Mouse (Mus musculus): ENCODE results near the gene Agpat4.

Gene Agpat4

GRCm38 (mm10) chr17:12094827-12095590 is 23.5 kb upstream of the Agpat4 start:
- Histone ChIP-seq H3K4me1 (replicated peaks; ENCODE audit: low read depth, low read length) (no peaks in the 10 kb centered on the region), H3K27me3 (ENCODE audit: insufficient read depth, low read length) (no peaks in the 10 kb centered on the region), H3K36me3 (ENCODE audit: insufficient read depth, low read length) (no peaks in the 10 kb centered on the region), H3K4me3 (replicated peaks; ENCODE audit: low read length) (no peak overlapping the region), H3K9me3 (ENCODE audit: low read length) (peaks cover 57% of the 10 kb centered on the region)
- TF ChIP-seq CTCF (conservative IDR thresholded peaks at IDR 0.05; ENCODE audit: low read length) (no peak), NANOG (IDR thresholded peaks at IDR 0.05; ENCODE audit: borderline replicate concordance, low read length) (no peak), POU5F1 (IDR thresholded peaks at IDR 0.05; ENCODE audit: borderline replicate concordance, low read length) (no peak)

DNA sequence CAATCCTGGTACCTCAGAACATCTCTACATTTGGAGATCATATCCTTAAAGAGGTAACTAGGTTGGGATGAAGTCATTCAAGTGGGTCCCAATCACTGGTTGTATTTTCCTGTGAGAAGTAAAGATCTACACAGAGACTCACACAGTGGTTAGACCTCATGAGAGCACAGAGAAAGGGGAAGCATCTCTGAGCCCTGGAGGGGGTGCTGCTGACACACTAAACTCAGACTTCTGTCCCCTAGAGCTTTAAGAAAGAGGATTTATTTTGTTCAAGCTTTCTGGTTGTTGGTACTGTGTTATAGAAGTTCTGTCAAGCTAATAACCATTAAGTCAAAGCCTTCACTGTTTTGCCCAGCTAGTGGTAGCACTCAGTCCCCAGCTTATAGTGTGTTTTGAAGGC is 19.1 kb upstream of the Agpat4 start:
- H3K4me1 ChIP-seq (replicated peaks; ENCODE audit: low read depth, low read length): peaks cover 15% of the 10 kb centered on the region
- H3K9me3 ChIP-seq (ENCODE audit: low read length): peaks cover 33% of the 10 kb centered on the region
- TF ChIP-seq CTCF (conservative IDR thresholded peaks at IDR 0.05; ENCODE audit: low read length) (no peak), NANOG (IDR thresholded peaks at IDR 0.05; ENCODE audit: borderline replicate concordance, low read length) (no peak), POU5F1 (IDR thresholded peaks at IDR 0.05; ENCODE audit: borderline replicate concordance, low read length) (no peak)
- no peak overlapping the region for H3K4me3 ChIP-seq (replicated peaks; ENCODE audit: low read length)
- H3K36me3 ChIP-seq (ENCODE audit: insufficient read depth, low read length): no peaks in the 10 kb centered on the region
- no peaks in the 10 kb centered on the region for H3K27me3 ChIP-seq (ENCODE audit: insufficient read depth, low read length)

GRCm38 (mm10) chr17:12102326-12102725 is 16.2 kb upstream of the Agpat4 start:
- H3K4me1 ChIP-seq (replicated peaks; ENCODE audit: low read depth, low read length): peaks cover 44% of the 10 kb centered on the region
- TF ChIP-seq POU5F1 (IDR thresholded peaks at IDR 0.05; ENCODE audit: borderline replicate concordance, low read length): no peak
- no peak for TF ChIP-seq CTCF (conservative IDR thresholded peaks at IDR 0.05; ENCODE audit: low read length)
- H3K9me3 ChIP-seq (ENCODE audit: low read length): peaks cover 27% of the 10 kb centered on the region
- H3K4me3 ChIP-seq (replicated peaks; ENCODE audit: low read length): no peak overlapping the region
- H3K27me3 ChIP-seq (ENCODE audit: insufficient read depth, low read length): no peaks in the 10 kb centered on the region
- no peaks in the 10 kb centered on the region for H3K36me3 ChIP-seq (ENCODE audit: insufficient read depth, low read length)

DNA sequence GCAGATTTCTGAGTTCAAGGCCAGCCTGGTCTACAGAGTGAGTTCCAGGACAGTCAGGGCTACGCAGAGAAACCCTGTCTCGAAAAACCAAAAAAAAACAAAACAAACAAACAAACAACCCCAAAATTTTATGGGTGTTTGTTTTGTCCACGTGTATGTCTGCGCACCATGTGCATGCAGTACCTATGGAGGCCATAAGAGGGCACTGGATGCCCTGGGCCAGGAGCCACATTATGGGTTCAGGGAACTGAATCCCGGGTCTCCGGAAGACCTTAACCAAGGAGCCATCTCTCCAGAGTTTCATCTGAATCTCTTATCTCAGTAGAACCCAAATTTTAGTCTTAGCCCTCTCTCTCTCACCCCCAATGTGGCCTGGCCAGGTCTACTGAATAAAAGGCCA is 14.7 kb upstream of the Agpat4 start:
- H3K4me3 ChIP-seq (replicated peaks; ENCODE audit: low read length): no peak overlapping the region
- H3K27me3 ChIP-seq (ENCODE audit: insufficient read depth, low read length): no peaks in the 10 kb centered on the region
- peaks cover 53% of the 10 kb centered on the region for H3K4me1 ChIP-seq (replicated peaks; ENCODE audit: low read depth, low read length)
- H3K9me3 ChIP-seq (ENCODE audit: low read length): peaks cover 27% of the 10 kb centered on the region
- no peaks in the 10 kb centered on the region for H3K36me3 ChIP-seq (ENCODE audit: insufficient read depth, low read length)
- TF ChIP-seq NANOG (IDR thresholded peaks at IDR 0.05; ENCODE audit: borderline replicate concordance, low read length) (no peak), CTCF (conservative IDR thresholded peaks at IDR 0.05; ENCODE audit: low read length) (peak; percentile 92), POU5F1 (IDR thresholded peaks at IDR 0.05; ENCODE audit: borderline replicate concordance, low read length) (no peak)

DNA sequence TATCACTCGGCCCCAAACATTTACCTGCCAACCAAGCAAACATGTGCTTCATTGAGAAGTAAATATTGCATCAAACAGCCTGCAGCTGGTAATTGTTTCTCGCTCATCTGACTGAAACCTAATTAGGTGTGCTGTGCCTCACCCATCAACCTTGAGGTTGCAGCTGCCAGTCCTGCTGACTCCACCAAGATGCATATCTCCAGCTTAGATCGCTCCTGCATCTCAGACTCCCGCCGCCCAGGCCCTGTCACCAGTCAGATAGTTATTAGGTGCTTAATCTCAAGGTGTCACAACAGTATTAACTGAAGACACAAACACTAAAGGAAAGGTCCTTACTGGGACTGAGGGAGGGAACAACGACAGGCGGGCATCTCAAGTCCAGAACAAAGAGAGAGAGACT is 14.3 kb upstream of the Agpat4 start:
- Histone ChIP-seq H3K9me3 (ENCODE audit: low read length) (peaks cover 26% of the 10 kb centered on the region), H3K27me3 (ENCODE audit: insufficient read depth, low read length) (no peaks in the 10 kb centered on the region), H3K36me3 (ENCODE audit: insufficient read depth, low read length) (no peaks in the 10 kb centered on the region), H3K4me3 (replicated peaks; ENCODE audit: low read length) (no peak overlapping the region), H3K4me1 (replicated peaks; ENCODE audit: low read depth, low read length) (peaks cover 58% of the 10 kb centered on the region)
- TF ChIP-seq CTCF (conservative IDR thresholded peaks at IDR 0.05; ENCODE audit: low read length) (no peak), NANOG (IDR thresholded peaks at IDR 0.05; ENCODE audit: borderline replicate concordance, low read length) (no peak), POU5F1 (IDR thresholded peaks at IDR 0.05; ENCODE audit: borderline replicate concordance, low read length) (no peak)

DNA sequence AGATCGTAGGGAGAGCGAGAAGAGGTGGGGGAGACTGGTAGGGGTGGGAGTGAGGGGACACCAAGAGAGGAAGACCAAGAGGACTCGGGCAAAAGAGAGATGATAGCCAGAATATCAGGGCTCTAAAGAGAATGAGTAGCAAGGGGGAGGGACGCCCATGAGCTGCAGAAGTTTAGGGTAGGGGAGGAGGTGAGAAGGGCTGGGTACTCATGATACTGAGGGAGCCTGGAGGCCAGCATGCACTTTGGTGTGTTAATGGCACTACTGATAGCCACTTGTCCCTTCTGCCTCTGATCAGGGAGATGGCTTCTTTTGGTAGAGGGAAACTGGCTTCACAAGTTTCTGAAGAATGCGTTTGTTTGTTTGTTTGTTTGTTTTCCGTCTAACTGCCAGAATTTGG is 13.8 kb upstream of the Agpat4 start:
- no peaks in the 10 kb centered on the region for H3K27me3 ChIP-seq (ENCODE audit: insufficient read depth, low read length)
- no peak for TF ChIP-seq POU5F1 (IDR thresholded peaks at IDR 0.05; ENCODE audit: borderline replicate concordance, low read length)
- TF ChIP-seq CTCF (conservative IDR thresholded peaks at IDR 0.05; ENCODE audit: low read length): no peak
- TF ChIP-seq NANOG (IDR thresholded peaks at IDR 0.05; ENCODE audit: borderline replicate concordance, low read length): no peak
- H3K9me3 ChIP-seq (ENCODE audit: low read length): peaks cover 22% of the 10 kb centered on the region
- peaks cover 62% of the 10 kb centered on the region for H3K4me1 ChIP-seq (replicated peaks; ENCODE audit: low read depth, low read length)
- no peak overlapping the region for H3K4me3 ChIP-seq (replicated peaks; ENCODE audit: low read length)
- no peaks in the 10 kb centered on the region for H3K36me3 ChIP-seq (ENCODE audit: insufficient read depth, low read length)

GRCm38 (mm10) chr17:12106255-12106654 is 12.2 kb upstream of the Agpat4 start:
- H3K27me3 ChIP-seq (ENCODE audit: insufficient read depth, low read length): no peaks in the 10 kb centered on the region
- H3K4me3 ChIP-seq (replicated peaks; ENCODE audit: low read length): no peak overlapping the region
- peaks cover 77% of the 10 kb centered on the region for H3K4me1 ChIP-seq (replicated peaks; ENCODE audit: low read depth, low read length)
- H3K9me3 ChIP-seq (ENCODE audit: low read length): peaks cover 6% of the 10 kb centered on the region
- peak; percentile 39; the same call in 1 of the 2 replicates for TF ChIP-seq NANOG (IDR thresholded peaks at IDR 0.05; ENCODE audit: borderline replicate concordance, low read length)
- TF ChIP-seq CTCF (conservative IDR thresholded peaks at IDR 0.05; ENCODE audit: low read length): no peak
- H3K36me3 ChIP-seq (ENCODE audit: insufficient read depth, low read length): no peaks in the 10 kb centered on the region

GRCm38 (mm10) chr17:12113626-12114025 is 4.9 kb upstream of the Agpat4 start:
- Histone ChIP-seq H3K4me1 (replicated peaks; ENCODE audit: low read depth, low read length) (peaks cover 57% of the 10 kb centered on the region), H3K27me3 (ENCODE audit: insufficient read depth, low read length) (no peaks in the 10 kb centered on the region), H3K4me3 (replicated peaks; ENCODE audit: low read length) (no peak overlapping the region), H3K36me3 (ENCODE audit: insufficient read depth, low read length) (no peaks in the 10 kb centered on the region), H3K9me3 (ENCODE audit: low read length) (peaks cover 13% of the 10 kb centered on the region)
- no peak for TF ChIP-seq NANOG (IDR thresholded peaks at IDR 0.05; ENCODE audit: borderline replicate concordance, low read length)
- no peak for TF ChIP-seq CTCF (conservative IDR thresholded peaks at IDR 0.05; ENCODE audit: low read length)
- no peak for TF ChIP-seq POU5F1 (IDR thresholded peaks at IDR 0.05; ENCODE audit: borderline replicate concordance, low read length)

- H3K4me1 ChIP-seq (replicated peaks; ENCODE audit: low read depth, low read length): peaks cover 46% of the 10 kb centered on the region
- H3K36me3 ChIP-seq (ENCODE audit: insufficient read depth, low read length): no peaks in the 10 kb centered on the region
- H3K27me3 ChIP-seq (ENCODE audit: insufficient read depth, low read length): no peaks in the 10 kb centered on the region
- peaks cover 13% of the 10 kb centered on the region for H3K9me3 ChIP-seq (ENCODE audit: low read length)
- no peak overlapping the region for H3K4me3 ChIP-seq (replicated peaks; ENCODE audit: low read length)
- TF ChIP-seq POU5F1 (IDR thresholded peaks at IDR 0.05; ENCODE audit: borderline replicate concordance, low read length) (no peak), CTCF (conservative IDR thresholded peaks at IDR 0.05; ENCODE audit: low read length) (no peak)
Measured at GRCm38 (mm10) chr17:12115086-12115485, 3.4 kb upstream of the Agpat4 start.
